Mouse (Mus musculus) midbrain, embryonic 11.5 days (tissue): ENCODE measurements around the gene Zfand5. TPM values are rescaled to one million over a fixed set of nuclear protein-coding genes. Genes with fewer than 3 reads are reported as not detected.

Experiments used
- polyA plus RNA-seq: library from polyadenylated mRNA; unstranded; fragments of >200 nt; fragmentation: Nextera tagmentation; extraction: Ambion mirVana; gene quantifications from 2 replicates; pipeline ENCODE4 v1.2.1, GENCODE M21; 2014

The Zfand5 gene
- polyA plus RNA-seq, 1 experiment from 2014 or later: 186 TPM

Other genes with a start within 250 kb of the Zfand5 start
- 0.05 and 0.10 TPM in 2 replicates for gene Gda, start 201.2 kb downstream of the Zfand5 start, polyA plus RNA-seq